Mouse (Mus musculus): ENCODE results near the gene Olfm2.

- TF ChIP-seq CTCF (IDR thresholded peaks at IDR 0.05; ENCODE audit: extremely low read depth, insufficient read depth, insufficient read length, insufficient replicate concordance): no peak
- TF ChIP-seq POLR2A (IDR thresholded peaks at IDR 0.05; ENCODE audit: low read depth, low read length): no peak
These were observed 109.4 kb downstream of the Olfm2 start for GRCm38 (mm10) chr9:20636790-20637189.

Data from spleen, adult 2 months (tissue).